Mouse (Mus musculus) CH12.LX (cell line): ENCODE measurements around the gene Bcl11a. TPM values are rescaled to one million over a fixed set of nuclear protein-coding genes. Genes with fewer than 3 reads are reported as not detected.

Source experiments
- DNase-seq: peaks from one replicate; pipeline ENCODE4 v3.0.0-alpha.2; 2013; ENCODE audit errors: extremely low read depth
- H3K27ac ChIP-seq: 2 replicates; pipeline ENCODE4 v1.5.1; 2012; ENCODE audit warnings: low read depth, mild to moderate bottlenecking, control low read depth, moderate library complexity; ENCODE audit not compliant: insufficient read depth
- H3K27me3 ChIP-seq: replicated peaks from 2 replicates; pipeline ENCODE3; 2012; ENCODE audit warnings: inconsistent platforms
- H3K36me3 ChIP-seq, 2 experiments: replicated peaks in 1 of 2; 2 replicates each; pipeline versions ENCODE3 to v1.6.1; 2012; ENCODE audit warnings: inconsistent platforms in 1 of 2, low read length in 1 of 2, mild to moderate bottlenecking in 1 of 2, mixed read lengths in 1 of 2, moderate library complexity in 1 of 2; ENCODE audit not compliant: control insufficient read depth in 1 of 2, insufficient read depth in 1 of 2
- H3K4me1 ChIP-seq, 2 experiments: 2 replicates each; pipeline ENCODE4 v1.6.1; 2012; ENCODE audit warnings: inconsistent platforms in 1 of 2, moderate library complexity in 1 of 2; ENCODE audit not compliant: insufficient read depth in 2 of 2, control insufficient read depth in 1 of 2
- H3K4me2 ChIP-seq: 2 replicates; pipeline ENCODE4 v1.6.1; 2012; ENCODE audit warnings: low read depth, mild to moderate bottlenecking, control low read depth; ENCODE audit not compliant: poor library complexity, insufficient read depth, severe bottlenecking
- H3K4me3 ChIP-seq, 3 experiments: fragments of 150-350 bp in 1 of 3; sonication (generic) in 1 of 3; replicated peaks in 1 of 3; 2 replicates each; pipeline versions ENCODE3 to v1.5.1; 2011 to 2012; ENCODE audit warnings: low read depth in 2 of 3, low read length in 2 of 3, mild to moderate bottlenecking in 2 of 3, moderate library complexity in 2 of 3, control low read depth in 1 of 3, improper control_type of control experiment in 1 of 3, inconsistent platforms in 1 of 3, mixed read lengths in 1 of 3; ENCODE audit not compliant: poor library complexity in 1 of 3
- H3K79me2 ChIP-seq: replicated peaks from 2 replicates; pipeline ENCODE4 v1.6.1; 2012; ENCODE audit warnings: mild to moderate bottlenecking, moderate library complexity; ENCODE audit not compliant: control insufficient read depth, poor library complexity, insufficient read depth, severe bottlenecking; ENCODE audit errors: extremely low read depth
- H3K9ac ChIP-seq: 2 replicates; pipeline ENCODE4 v1.6.1; 2012; ENCODE audit warnings: low read depth, mild to moderate bottlenecking, control low read depth, moderate library complexity; ENCODE audit not compliant: insufficient read depth
- H3K9me3 ChIP-seq: replicated peaks from 2 replicates; pipeline ENCODE3; 2012; ENCODE audit warnings: low read length, inconsistent platforms, mixed read lengths
- CHD1 ChIP-seq: IDR thresholded peaks from 2 replicates; pipeline ENCODE4 v1.6.1; 2012; ENCODE audit warnings: low read depth, low read length, improper control_type of control experiment, inconsistent platforms
- E2F4 ChIP-seq: IDR thresholded peaks from 2 replicates; pipeline ENCODE4 v1.6.1; 2011; ENCODE audit warnings: low read depth, low read length, improper control_type of control experiment; ENCODE audit not compliant: insufficient replicate concordance
- ETS1 ChIP-seq: conservative IDR thresholded peaks from 2 replicates; pipeline ENCODE4 v1.6.1; 2012; ENCODE audit warnings: low read depth, mild to moderate bottlenecking, inconsistent platforms, low read length, improper control_type of control experiment, moderate library complexity
- GABPA ChIP-seq: IDR thresholded peaks from 2 replicates; pipeline ENCODE4 v1.6.1; 2012; ENCODE audit warnings: low read depth, low read length, improper control_type of control experiment, inconsistent platforms; ENCODE audit not compliant: insufficient replicate concordance
- IRF4 ChIP-seq: IDR thresholded peaks from 2 replicates; pipeline ENCODE4 v1.6.1; 2014; ENCODE audit warnings: low read depth, mild to moderate bottlenecking, inconsistent platforms, low read length, improper control_type of control experiment
- MAFK ChIP-seq: IDR thresholded peaks from 2 replicates; pipeline ENCODE4 v1.6.1; 2011; ENCODE audit warnings: low read length, improper control_type of control experiment; ENCODE audit not compliant: insufficient replicate concordance
- MAX ChIP-seq: IDR thresholded peaks from 2 replicates; pipeline ENCODE4 v1.6.1; 2011; ENCODE audit warnings: low read length, improper control_type of control experiment
- MYC ChIP-seq: IDR thresholded peaks from 2 replicates; pipeline ENCODE4 v1.6.1; 2011; ENCODE audit warnings: low read depth, mild to moderate bottlenecking, improper control_type of control experiment, low read length
- NELFE ChIP-seq: IDR thresholded peaks from 2 replicates; pipeline ENCODE4 v1.6.1; 2011; ENCODE audit warnings: low read depth, low read length, improper control_type of control experiment
- NRF1 ChIP-seq: IDR thresholded peaks from 2 replicates; pipeline ENCODE4 v1.6.1; 2014; ENCODE audit warnings: low read depth, mild to moderate bottlenecking, inconsistent platforms, low read length, improper control_type of control experiment, moderate library complexity
- PAX5 ChIP-seq: IDR thresholded peaks from 2 replicates; pipeline ENCODE4 v1.6.1; 2012; ENCODE audit warnings: low read length, inconsistent platforms, mixed read lengths
- POLR2A ChIP-seq: IDR thresholded peaks from 2 replicates; pipeline ENCODE4 v1.6.1; 2011; ENCODE audit warnings: low read depth, mild to moderate bottlenecking, improper control_type of control experiment, low read length
- POLR2AphosphoS2 ChIP-seq: IDR thresholded peaks from 2 replicates; pipeline ENCODE4 v1.6.1; 2011; ENCODE audit warnings: low read depth, low read length, improper control_type of control experiment
- RAD21 ChIP-seq: IDR thresholded peaks from 2 replicates; pipeline ENCODE4 v1.6.1; 2011; ENCODE audit warnings: low read depth, mild to moderate bottlenecking, low read length, improper control_type of control experiment, moderate library complexity
- RCOR1 ChIP-seq: conservative IDR thresholded peaks from 2 replicates; pipeline ENCODE4 v1.6.1; 2012; ENCODE audit warnings: low read depth, mild to moderate bottlenecking, inconsistent platforms, low read length, improper control_type of control experiment
- SIN3A ChIP-seq: IDR thresholded peaks from 2 replicates; pipeline ENCODE4 v1.6.1; 2012; ENCODE audit warnings: low read length, improper control_type of control experiment, inconsistent platforms
- SMC3 ChIP-seq: IDR thresholded peaks from 2 replicates; pipeline ENCODE4 v1.6.1; 2011; ENCODE audit warnings: low read depth, low read length, improper control_type of control experiment
- TBP ChIP-seq: conservative IDR thresholded peaks from 2 replicates; pipeline ENCODE4 v1.6.1; 2011; ENCODE audit warnings: low read depth, low read length, improper control_type of control experiment
- TCF12 ChIP-seq: IDR thresholded peaks from 2 replicates; pipeline ENCODE4 v1.6.1; 2014; ENCODE audit warnings: low read depth, mild to moderate bottlenecking, inconsistent platforms, low read length, improper control_type of control experiment
- USF1 ChIP-seq: IDR thresholded peaks from 2 replicates; pipeline ENCODE4 v1.6.1; 2014; ENCODE audit warnings: low read depth, mild to moderate bottlenecking, inconsistent platforms, low read length, improper control_type of control experiment
- USF2 ChIP-seq: conservative IDR thresholded peaks from 2 replicates; pipeline ENCODE4 v1.6.1; 2011; ENCODE audit warnings: low read depth, low read length, improper control_type of control experiment
- ZC3H11A ChIP-seq: IDR thresholded peaks from 2 replicates; pipeline ENCODE4 v1.6.1; 2012; ENCODE audit warnings: low read depth, mild to moderate bottlenecking, inconsistent platforms, low read length, improper control_type of control experiment
- ZKSCAN1 ChIP-seq: IDR thresholded peaks from 2 replicates; pipeline ENCODE4 v1.6.1; 2012; ENCODE audit warnings: low read depth, inconsistent platforms, low read length, improper control_type of control experiment, borderline replicate concordance
- ZNF384 ChIP-seq: IDR thresholded peaks from 2 replicates; pipeline ENCODE4 v1.6.1; 2012; ENCODE audit warnings: low read depth, low read length, improper control_type of control experiment, inconsistent platforms
- dilution Hi-C: fragments of 300-500 bp; cut with MboI; formaldehyde crosslinking; loops from 2 replicates; pipeline ENCODE4 v1.14.3; 2020; ENCODE audit warnings: low sequenced_read_pairs; ENCODE audit not compliant: extremely low pct_unique_long_range_greater_than_20kb, extremely low pct_ligation_motif_present
- in situ Hi-C: fragments of 300-500 bp; cut with MboI; formaldehyde crosslinking; loops from 3 replicates; pipeline ENCODE4 v1.14.3; 2019; ENCODE audit warnings: low sequenced_read_pairs, low pct_ligation_motif_present, low pct_unique_long_range_greater_than_20kb, mixed read lengths
- polyA plus RNA-seq: library from polyadenylated mRNA; unstranded; fragments of >175 nt; gene quantifications from 2 replicates; pipeline ENCODE4 v1.2.1, GENCODE M21; 2012; ENCODE audit warnings: low read depth; ENCODE audit not compliant: insufficient read length
- total RNA-seq, 2 experiments: library from RNA; depleted of rRNA; stranded (reverse); fragments of 300-350 nt in 1 of 2; fragments of >200 nt in 1 of 2; gene quantifications; 2 replicates each; pipeline ENCODE4 v1.2.3; 2012 to 2014

Bcl11a gene
- total and polyA plus RNA-seq, 3 experiments, result 6.8 to 57.9 (median 13.9) TPM

- no peaks in the 10 kb centered on the region for H3K9me3 ChIP-seq
- peaks cover 7 to 92% of the 10 kb centered on the region in 2 experiments; a peak in 3 of 4 replicates for H3K4me1 ChIP-seq
- H3K4me2 ChIP-seq, result no peak overlapping the region
- dilution Hi-C loops, result no loop called here
- no peaks in the 10 kb centered on the region for H3K27me3 ChIP-seq
- DNase-seq, result no peak
- H3K9ac ChIP-seq, result no peak overlapping the region
- H3K79me2 ChIP-seq, result no peaks in the 10 kb centered on the region
- no peak for TF ChIP-seq POLR2A
- no peak for TF ChIP-seq ETS1
- no peak for TF ChIP-seq MYC
- TF ChIP-seq USF2, result no peak
- no peak for TF ChIP-seq RAD21
- TF ChIP-seq POLR2AphosphoS2, result no peak
- no peak for TF ChIP-seq SMC3
- TF ChIP-seq MAX, result no peak
- no peak overlapping the region for H3K4me3 ChIP-seq
- H3K27ac ChIP-seq, result no peak overlapping the region
- in situ Hi-C loops, result no loop called here
- peaks cover 0 to 83% of the 10 kb centered on the region in 2 experiments for H3K36me3 ChIP-seq
Measured at GRCm38 (mm10) chr11:24107414-24107813, 29.6 kb downstream of the Bcl11a start.

- peaks cover 0 to 83% of the 10 kb centered on the region in 2 experiments for H3K36me3 ChIP-seq
- no peaks in the 10 kb centered on the region for H3K27me3 ChIP-seq
Measured at GRCm38 (mm10) chr11:24108974-24109373, 31.1 kb downstream of the Bcl11a start.

GRCm38 (mm10) chr11:24109388-24109787 is 31.5 kb downstream of the Bcl11a start:
- no peak overlapping the region for H3K27ac ChIP-seq
- no peak overlapping the region for H3K4me2 ChIP-seq
- in situ Hi-C loops, result no loop called here
- H3K9ac ChIP-seq, result no peak overlapping the region
- TF ChIP-seq IRF4 (no peak), ZNF384 (no peak), GABPA (no peak), NELFE (no peak), TBP (no peak), USF1 (no peak), CHD1 (no peak), ZKSCAN1 (no peak), TCF12 (no peak), ETS1 (no peak), USF2 (no peak), PAX5 (no peak), NRF1 (no peak), ZC3H11A (no peak)
- peaks cover 7 to 94% of the 10 kb centered on the region in 2 experiments; a peak in 3 of 4 replicates for H3K4me1 ChIP-seq
- H3K36me3 ChIP-seq, result peaks cover 0 to 83% of the 10 kb centered on the region in 2 experiments
- H3K27me3 ChIP-seq, result no peaks in the 10 kb centered on the region
- no peak overlapping the region for H3K4me3 ChIP-seq
- DNase-seq, result no peak
- dilution Hi-C loops, result no loop called here
- H3K79me2 ChIP-seq, result no peaks in the 10 kb centered on the region
- no peaks in the 10 kb centered on the region for H3K9me3 ChIP-seq

More at GRCm38 (mm10) chr11:24108974-24109373, 31.1 kb downstream of the Bcl11a start:
- Histone ChIP-seq H3K4me1 (peaks cover 7 to 93% of the 10 kb centered on the region in 2 experiments; a peak in 3 of 4 replicates), H3K4me3 (no peak overlapping the region), H3K79me2 (no peaks in the 10 kb centered on the region), H3K27ac (no peak overlapping the region), H3K4me2 (no peak overlapping the region), H3K9ac (no peak overlapping the region), H3K9me3 (no peaks in the 10 kb centered on the region)
- no peak for DNase-seq
- dilution Hi-C loops, result no loop called here
- in situ Hi-C loops, result no loop called here
- TF ChIP-seq TCF12, result no peak
- TF ChIP-seq SIN3A, result no peak
- TF ChIP-seq RAD21, result no peak
- TF ChIP-seq GABPA, result no peak
- no peak for TF ChIP-seq POLR2AphosphoS2
- no peak for TF ChIP-seq E2F4
- TF ChIP-seq RCOR1, result no peak
- no peak for TF ChIP-seq MYC
- TF ChIP-seq USF2, result no peak
- TF ChIP-seq MAFK, result no peak
